Mouse (Mus musculus) central nervous system, embryonic 18 days (tissue): ENCODE results near the gene Atp11a. TPM values are rescaled to one million over a fixed set of nuclear protein-coding genes. Genes with fewer than 3 reads are reported as not detected.

Experiments used
- polyA plus RNA-seq: library from polyadenylated mRNA; depleted of rRNA; stranded (reverse); fragments of >200 nt; gene quantifications from 2 replicates; pipeline ENCODE4 v1.2.3, GENCODE M21; 2012; rRNA removed

Gene Atp11a
- 51.6 and 55.1 TPM in 2 replicates for polyA plus RNA-seq

DNA sequence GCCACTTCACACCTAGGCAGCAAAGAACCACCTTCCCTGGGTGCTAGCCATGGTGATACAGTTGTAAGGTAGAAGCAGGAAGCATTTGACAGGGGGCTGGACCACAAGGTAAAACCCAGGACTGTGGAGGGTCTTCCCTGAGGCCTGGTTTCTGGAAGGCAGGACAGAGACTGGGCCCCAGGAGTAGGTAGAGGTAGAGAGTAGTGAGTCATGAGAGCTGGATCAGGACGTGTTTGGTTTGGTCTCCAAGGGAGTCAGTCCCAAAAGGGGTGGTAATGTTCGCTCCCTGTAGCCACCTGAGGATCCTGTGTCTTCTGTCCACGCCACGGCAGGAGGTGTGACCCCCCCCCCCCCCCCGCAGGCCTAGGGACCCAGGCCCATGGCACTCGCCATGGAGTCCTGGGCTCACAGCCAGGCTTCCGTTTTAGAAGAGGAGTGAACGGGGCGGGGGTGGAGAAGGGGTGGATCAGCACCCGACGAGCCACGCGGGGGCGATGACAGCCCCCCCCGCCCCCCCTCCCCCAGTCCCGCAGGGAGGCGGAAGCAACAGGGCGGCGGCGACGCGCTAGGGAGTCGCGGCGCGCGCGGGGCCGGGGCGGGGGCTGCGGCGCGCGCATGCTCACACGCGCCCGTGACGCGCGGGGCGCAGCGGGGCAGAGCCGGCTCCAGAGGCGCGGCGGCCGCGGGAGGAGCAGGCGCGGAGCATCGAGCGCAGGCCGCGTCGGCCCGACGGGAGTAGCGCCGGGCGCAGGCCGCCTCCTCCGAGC is at the start of gene Atp11a:
Atp11a (plus strand) TSS at position 624 of the 767 bp plus-strand sequence.

DNA sequence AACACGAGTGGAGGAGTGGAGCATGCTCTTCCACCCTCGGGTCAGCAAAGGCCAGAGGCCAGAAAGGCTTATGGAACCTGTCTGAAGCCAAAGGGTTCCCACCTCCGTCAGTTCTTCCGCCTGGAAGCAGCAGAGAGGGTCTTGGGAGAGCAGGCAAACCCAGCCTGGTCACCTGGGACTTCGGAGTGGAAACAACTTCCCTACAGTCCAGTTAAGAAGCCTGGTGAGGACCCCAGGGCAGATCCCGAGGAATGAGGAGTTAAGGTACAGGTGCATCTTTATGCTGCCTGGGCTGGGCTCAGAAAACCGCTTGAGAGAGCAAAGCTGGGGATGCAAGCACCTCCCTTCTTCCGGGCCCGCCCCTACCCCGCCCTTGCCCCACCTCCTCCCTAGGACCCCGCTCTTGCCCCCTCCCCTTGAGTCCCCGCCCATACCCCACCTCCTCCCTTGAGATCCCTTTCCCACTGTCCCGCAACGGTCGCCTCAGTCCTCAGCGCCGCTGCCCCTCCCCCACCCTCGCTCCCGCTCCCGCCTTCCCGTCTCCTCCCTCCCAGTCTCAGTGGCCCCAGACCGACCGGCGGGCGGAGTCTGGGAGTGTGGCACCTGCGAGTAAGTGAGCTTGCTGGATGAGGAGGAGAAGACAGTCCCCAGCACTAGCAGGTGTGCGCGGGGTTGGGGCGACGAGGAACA is 116.7 kb downstream of the Atp11a start, which contains the start of gene Mcf2l:
Mcf2l (plus strand) TSS at position 450 of the 690 bp plus-strand sequence.

Other genes with a start within 250 kb of the Atp11a start
- gene Spaca7, start 184.0 kb upstream of the Atp11a start, polyA plus RNA-seq = not detected in 2 replicates
- gene Tubgcp3, start 84.8 kb upstream of the Atp11a start, polyA plus RNA-seq = 60.4 and 64.8 TPM in 2 replicates
- 151 and 170 TPM in 2 replicates for gene Mcf2l, start 116.8 kb downstream of the Atp11a start, polyA plus RNA-seq